Mouse (Mus musculus): ENCODE measurements around the gene Gm10058. TPM values are rescaled to one million over a fixed set of nuclear protein-coding genes. Genes with fewer than 3 reads are reported as not detected.
"Not testable (repeated sequence)": the region's sequence is repeated elsewhere in the genome, so short reads cannot be mapped to it uniquely, and the experiment has no call there.

Gene Gm10058
- not detected for total RNA-seq (2021)
- polyA plus RNA-seq (2012; rRNA removed): not detected in 2 replicates
- long read RNA-seq: 0 reads

DNA sequence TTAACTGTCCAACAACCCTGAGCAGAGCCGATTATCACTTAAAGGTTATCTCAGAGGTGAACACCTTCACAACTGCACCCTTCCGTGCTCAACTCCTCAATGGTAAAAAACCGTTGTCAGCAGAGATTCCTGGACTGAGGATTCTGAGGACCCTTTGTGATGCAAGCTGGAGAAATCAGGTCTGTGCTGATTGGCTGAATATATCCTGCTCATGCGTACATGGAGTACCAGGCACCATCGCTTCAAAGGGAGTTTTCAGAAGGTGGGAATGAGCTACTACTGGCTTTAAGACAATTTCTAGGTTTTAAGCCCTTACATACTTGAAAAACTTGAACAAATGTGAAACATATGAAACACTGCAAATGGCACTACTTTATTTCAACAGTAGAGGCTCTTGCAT, at the start of gene Gm10058:
Gene Gm10058 (minus strand): TSS at position 101 of the 400 bp plus-strand sequence.
- H3K4me3 ChIP-seq; H3K27me3 ChIP-seq (ENCODE audit: control insufficient read depth, insufficient read depth, low read length); H3K9ac ChIP-seq (ENCODE audit: low read depth, low read length); H3K36me3 ChIP-seq (ENCODE audit: control insufficient read depth, insufficient read depth, low read length); DNase-seq; intact Hi-C loops (cut with DNase I); H3K27ac ChIP-seq; H3K4me1 ChIP-seq (ENCODE audit: control insufficient read depth, insufficient read depth, low read length); H3K79me2 ChIP-seq (replicated peaks; ENCODE audit: control insufficient read depth, insufficient read depth, low read length): not testable (repeated sequence)
- WGBS: no CpG with 5 or more reads among the region's 5 CpGs
